Mouse (Mus musculus): Measurements from ENCODE around the gene Camta1. TPM values are rescaled to one million over a fixed set of nuclear protein-coding genes. Genes with fewer than 3 reads are reported as not detected.

Gene Camta1
- total RNA-seq, 1 experiment from 2014 or later, result 40.1 TPM

- no peak for DNase-seq
These were observed 883.3 kb downstream of the Camta1 start for GRCm38 (mm10) chr4:150978156-150978910.

GRCm38 (mm10) chr4:150975145-150975544 is 886.5 kb downstream of the Camta1 start:
- no peak for DNase-seq

- peak; percentile 66 for DNase-seq
These were observed 888.4 kb downstream of the Camta1 start for GRCm38 (mm10) chr4:150973264-150973663.

- DNase-seq, result no peak
These were observed 892.7 kb downstream of the Camta1 start for GRCm38 (mm10) chr4:150968956-150969355.

- peak; percentile 72 for DNase-seq
These were observed 895.1 kb downstream of the Camta1 start for GRCm38 (mm10) chr4:150966556-150966955.

GRCm38 (mm10) chr4:150965555-150965951 is 896.1 kb downstream of the Camta1 start:
- DNase-seq, result peak; percentile 20

GRCm38 (mm10) chr4:150964635-150965554 is 896.8 kb downstream of the Camta1 start:
- DNase-seq, result peak; percentile 92

- DNase-seq, result peak; percentile 16
These were observed 898.0 kb downstream of the Camta1 start for GRCm38 (mm10) chr4:150963711-150964110.

GRCm38 (mm10) chr4:150962231-150962630 is 899.4 kb downstream of the Camta1 start:
- DNase-seq, result peak; percentile 83

GRCm38 (mm10) chr4:150958536-150958935 is 903.1 kb downstream of the Camta1 start:
- no peak for DNase-seq

- no peak for DNase-seq
These were observed 904.6 kb downstream of the Camta1 start for GRCm38 (mm10) chr4:150957106-150957458.

GRCm38 (mm10) chr4:150956369-150957105 is 905.1 kb downstream of the Camta1 start:
- no peak for DNase-seq

GRCm38 (mm10) chr4:150950972-150951371 is 910.7 kb downstream of the Camta1 start:
- DNase-seq, result no peak

GRCm38 (mm10) chr4:150944707-150945106 is 917.0 kb downstream of the Camta1 start:
- DNase-seq, result no peak

GRCm38 (mm10) chr4:150939991-150940651 is 921.6 kb downstream of the Camta1 start:
- no peak for DNase-seq

GRCm38 (mm10) chr4:150938063-150938452 is 923.6 kb downstream of the Camta1 start:
- DNase-seq, result no peak

GRCm38 (mm10) chr4:150937293-150938062 is 924.2 kb downstream of the Camta1 start:
- peak; percentile 42 for DNase-seq

GRCm38 (mm10) chr4:150933503-150933902 is 928.2 kb downstream of the Camta1 start:
- DNase-seq, result no peak

- DNase-seq, result no peak
These were observed 933.9 kb downstream of the Camta1 start for GRCm38 (mm10) chr4:150927789-150928188.

- DNase-seq, result no peak
These were observed 934.6 kb downstream of the Camta1 start for GRCm38 (mm10) chr4:150926924-150927705.

Data from adrenal gland, postnatal 14 days (tissue).